In the genomic region with DNA sequence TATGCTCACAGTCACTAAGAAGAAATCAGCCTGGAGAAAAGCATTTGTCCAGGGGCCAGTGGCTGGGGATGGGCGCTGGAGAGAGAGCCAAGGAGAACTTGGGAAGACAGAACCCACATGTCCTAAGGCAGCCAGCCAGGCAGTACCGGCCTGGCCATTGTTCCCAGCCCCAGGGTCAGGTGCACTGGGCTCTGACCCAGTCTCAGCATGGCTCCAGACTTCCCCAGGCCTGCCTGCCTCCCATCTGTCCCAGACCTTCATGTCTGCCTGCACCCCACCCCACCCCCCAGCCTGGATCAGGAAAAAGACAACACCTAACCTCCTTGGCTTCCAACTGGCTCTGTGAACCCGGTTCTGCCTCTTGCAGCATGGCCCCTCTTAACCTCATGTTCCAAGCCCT, we compare ENCODE assay signal across 16 mouse cellular contexts. TPM values are rescaled to one million over a fixed set of nuclear protein-coding genes. Genes with fewer than 3 reads are reported as not detected.
DNase-seq lines count a peak whose midpoint lies in the region; ATAC-seq and TF ChIP-seq lines count a peak whose summit lies in the region.
"Had no signal": no experiment of that assay in that cellular context is flagged by ENCODE, and none has a peak within 500 bp of the region (broad histone marks: within the 10 kb centered on the region; RNA-seq: fewer than 3 reads in every experiment).

No protein-coding gene starts in this region.

- no peak for TF ChIP-seq EP300 in stomach, postnatal 0 days (optimal IDR thresholded peaks at IDR 0.05)

- H3K27me3 ChIP-seq in heart, embryonic 11.5 days (ENCODE audit: control insufficient read depth, insufficient read depth, low read length): 0 out of 2 replicates have a peak, but pooled peaks cover 4% of the 10 kb centered on the region
- no peaks in the 10 kb centered on the region for H3K27me3 ChIP-seq in stomach, embryonic 15.5 days (replicated peaks)
- no peaks in the 10 kb centered on the region for H3K27me3 ChIP-seq in stomach, postnatal 0 days (ENCODE audit: control insufficient read depth, insufficient read depth, low read length)
- H3K27me3 ChIP-seq: hindbrain, embryonic 13.5 days; midbrain, embryonic 12.5 days had no signal

- 0 out of 2 replicates have a peak, but pooled peaks cover 3% of the 10 kb centered on the region for H3K4me1 ChIP-seq in heart, embryonic 11.5 days (ENCODE audit: control insufficient read depth, insufficient read depth, low read length)
- no peaks in the 10 kb centered on the region for H3K4me1 ChIP-seq in stomach, embryonic 15.5 days
- no peaks in the 10 kb centered on the region for H3K4me1 ChIP-seq in stomach, postnatal 0 days (replicated peaks; ENCODE audit: control insufficient read depth, insufficient read depth)
- H3K4me1 ChIP-seq: embryonic facial prominence, embryonic 15.5 days had no signal

- intact Hi-C loops in heart, postnatal 25 days (cut with DNase I): no loop called here

- WGBS in heart, embryonic 11.5 days (ENCODE audit: insufficient replicate concordance): 59% methylated on average over 3 of the region's 3 CpGs
- WGBS in stomach, embryonic 15.5 days: 59% methylated on average over 3 of the region's 3 CpGs
- WGBS in stomach, postnatal 0 days: 41% methylated on average over 3 of the region's 3 CpGs

- no peak for ATAC-seq in heart, embryonic 11.5 days (replicated peaks; ENCODE audit: insufficient number of reproducible peaks, low FRiP score, low TSS enrichment)
- ATAC-seq in stomach, embryonic 15.5 days (ENCODE audit: insufficient read depth, low FRiP score, low read depth): peak; percentile 47; the same call in 1 of the 2 replicates
- ATAC-seq in stomach, postnatal 0 days (ENCODE audit: low FRiP score, low TSS enrichment): no peak
- no peak for ATAC-seq in frontal cortex, adult (ENCODE audit: low TSS enrichment)
- ATAC-seq: forebrain, postnatal 0 days had no signal

- no peak overlapping the region for H3K4me2 ChIP-seq in heart, embryonic 11.5 days
- H3K4me2 ChIP-seq in stomach, embryonic 15.5 days: no peak overlapping the region
- H3K4me2 ChIP-seq in stomach, postnatal 0 days (replicated peaks; ENCODE audit: low read depth): no peak overlapping the region
- H3K4me2 ChIP-seq: embryonic facial prominence, embryonic 15.5 days; hindbrain, embryonic 13.5 days; midbrain, embryonic 12.5 days had no signal

- H3K27ac ChIP-seq in heart, embryonic 11.5 days (ENCODE audit: low read depth, low read length): no peak overlapping the region
- peak overlapping the region; percentile 26; the same call in 1 of the 2 replicates for H3K27ac ChIP-seq in stomach, embryonic 15.5 days
- no peak overlapping the region for H3K27ac ChIP-seq in stomach, postnatal 0 days (replicated peaks)
- H3K27ac ChIP-seq: embryonic facial prominence, embryonic 15.5 days; hindbrain, embryonic 13.5 days; liver, embryonic 14.5 days; midbrain, embryonic 12.5 days had no signal

- no peaks in the 10 kb centered on the region; the same call in 1 of the 2 replicates for H3K9me3 ChIP-seq in heart, embryonic 11.5 days (replicated peaks; ENCODE audit: control insufficient read depth, low read length)
- H3K9me3 ChIP-seq in stomach, embryonic 15.5 days: no peaks in the 10 kb centered on the region
- H3K9me3 ChIP-seq in stomach, postnatal 0 days (ENCODE audit: control insufficient read depth, low read length): no peaks in the 10 kb centered on the region
- H3K9me3 ChIP-seq: embryonic facial prominence, embryonic 15.5 days; hindbrain, embryonic 13.5 days had no signal

- H3K4me3 ChIP-seq in heart, embryonic 11.5 days (ENCODE audit: low read depth, low read length): no peak overlapping the region
- no peak overlapping the region for H3K4me3 ChIP-seq in stomach, embryonic 15.5 days (replicated peaks)
- no peak overlapping the region for H3K4me3 ChIP-seq in stomach, postnatal 0 days (ENCODE audit: low read depth, low read length)
- H3K4me3 ChIP-seq: embryonic facial prominence, embryonic 15.5 days; hindbrain, embryonic 13.5 days; midbrain, embryonic 12.5 days had no signal

- no peak overlapping the region for H3K9ac ChIP-seq in heart, embryonic 11.5 days (ENCODE audit: low read depth, low read length)
- H3K9ac ChIP-seq in stomach, embryonic 15.5 days: no peak overlapping the region
- H3K9ac ChIP-seq in stomach, postnatal 0 days (ENCODE audit: low read length): no peak overlapping the region
- H3K9ac ChIP-seq: embryonic facial prominence, embryonic 15.5 days; forebrain, postnatal 0 days; hindbrain, embryonic 13.5 days; liver, embryonic 14.5 days; midbrain, embryonic 12.5 days had no signal

- peak; percentile 98 for DNase-seq in heart, adult 11 months
- DNase-seq in stomach, postnatal 0 days (ENCODE audit: low spot score): no peak
- peak; percentile 47 for DNase-seq in heart, postnatal 25 days (ENCODE audit: low spot score)
- peak; percentile 43 for DNase-seq in testis, postnatal 14 days (ENCODE audit: low spot score)
- no peak for DNase-seq in B cell, adult 2 months
- DNase-seq: forebrain, postnatal 0 days; kidney, postnatal 14 days; thymus, adult 18-20 months had no signal

- no peaks in the 10 kb centered on the region for H3K36me3 ChIP-seq in heart, embryonic 11.5 days (ENCODE audit: control insufficient read depth, insufficient read depth, low read length)
- H3K36me3 ChIP-seq in stomach, embryonic 15.5 days: no peaks in the 10 kb centered on the region
- no peaks in the 10 kb centered on the region for H3K36me3 ChIP-seq in stomach, postnatal 0 days (ENCODE audit: control insufficient read depth, insufficient read depth, low read length)
- H3K36me3 ChIP-seq: embryonic facial prominence, embryonic 15.5 days; hindbrain, embryonic 13.5 days; midbrain, embryonic 12.5 days had no signal

- no peak for TF ChIP-seq CTCF in stomach, postnatal 0 days (IDR thresholded peaks at IDR 0.05; ENCODE audit: low read depth)

RNA-seq across cellular contexts. Expression of gene Tmem270, which starts 23.5 kb away (rescaled TPM):
- polyA plus RNA-seq in heart, embryonic 11.5 days (2014; fragmentation: Nextera tagmentation; extraction: Ambion mirVana): not detected in 2 replicates
- not detected in 2 replicates for polyA plus RNA-seq in stomach, embryonic 15.5 days (2015; fragmentation: Nextera tagmentation; extraction: Ambion mirVana)
- not detected in 2 replicates for polyA plus RNA-seq in stomach, postnatal 0 days (2015; fragmentation: Nextera tagmentation; extraction: Ambion mirVana)
- total RNA-seq in heart, postnatal 25 days (2021): not detected
- total RNA-seq: forebrain, postnatal 0 days had no signal
- polyA plus RNA-seq: embryonic facial prominence, embryonic 15.5 days; forebrain, postnatal 0 days; hindbrain, embryonic 13.5 days; midbrain, embryonic 12.5 days; neural tube, embryonic 14.5 days had no signal

RNA-seq across cellular contexts. Expression of gene Cldn13, which starts 32.2 kb away (rescaled TPM):
- polyA plus RNA-seq in heart, embryonic 11.5 days (2014; fragmentation: Nextera tagmentation; extraction: Ambion mirVana): 15.0 and 17.1 TPM in 2 replicates
- 7.9 and 22.3 TPM in 2 replicates for polyA plus RNA-seq in stomach, embryonic 15.5 days (2015; fragmentation: Nextera tagmentation; extraction: Ambion mirVana)
- 0.24 and 0.29 TPM in 2 replicates for polyA plus RNA-seq in stomach, postnatal 0 days (2015; fragmentation: Nextera tagmentation; extraction: Ambion mirVana)
- total RNA-seq in heart, postnatal 25 days (2021): not detected
- total RNA-seq: forebrain, postnatal 0 days had no signal
- polyA plus RNA-seq: embryonic facial prominence, embryonic 15.5 days; forebrain, postnatal 0 days; hindbrain, embryonic 13.5 days had no signal

RNA-seq across cellular contexts. Expression of gene Mettl27, which starts 49.1 kb away (rescaled TPM):
- 10.3 and 11.1 TPM in 2 replicates for polyA plus RNA-seq in heart, embryonic 11.5 days (2014; fragmentation: Nextera tagmentation; extraction: Ambion mirVana)
- polyA plus RNA-seq in stomach, embryonic 15.5 days (2015; fragmentation: Nextera tagmentation; extraction: Ambion mirVana): 20.9 and 21.0 TPM in 2 replicates
- 9.4 and 10.2 TPM in 2 replicates for polyA plus RNA-seq in stomach, postnatal 0 days (2015; fragmentation: Nextera tagmentation; extraction: Ambion mirVana)
- total RNA-seq in heart, postnatal 25 days (2021): 1 to 10 TPM; 5.0 to 5.6 TPM

Comparison
In these comparisons a context has a peak if more than half of its experiments do, and no peak if none do; other contexts are left out.
1. DNase-seq: peak in heart, adult 11 months (single experiment), heart, postnatal 25 days (single experiment) and testis, postnatal 14 days (single experiment); none in stomach, postnatal 0 days (single experiment) and B cell, adult 2 months (0 of 2).